Mouse (Mus musculus) liver, adult 2 months (tissue): Measurements from ENCODE around the gene Lnx1. TPM values are rescaled to one million over a fixed set of nuclear protein-coding genes. Genes with fewer than 3 reads are reported as not detected.

ENCODE experiments used
- DNase-seq: peaks from one replicate; pipeline ENCODE4 v3.0.0-alpha.2; 2011; ENCODE audit warnings: low read depth, low spot score; ENCODE audit errors: extremely low read depth
- H3K27ac ChIP-seq: fragments of 200-500 bp; replicated peaks from 2 replicates; pipeline ENCODE4 v1.5.1; 2012; ENCODE audit warnings: low read depth, mild to moderate bottlenecking, control low read depth, inconsistent platforms, low read length; ENCODE audit not compliant: insufficient read depth
- H3K27me3 ChIP-seq: fragments of 200-500 bp; 2 replicates; pipeline ENCODE4 v1.6.1; 2012; ENCODE audit warnings: mild to moderate bottlenecking, moderate library complexity, low read length, inconsistent platforms; ENCODE audit not compliant: control insufficient read depth, insufficient read depth
- H3K36me3 ChIP-seq: fragments of 200-500 bp; 2 replicates; pipeline ENCODE4 v1.6.1; 2012; ENCODE audit warnings: low read length, inconsistent platforms; ENCODE audit not compliant: control insufficient read depth, insufficient read depth
- H3K4me1 ChIP-seq: fragments of 200-500 bp; 2 replicates; pipeline ENCODE4 v1.6.1; 2011; ENCODE audit warnings: low read length; ENCODE audit not compliant: control insufficient read depth, insufficient read depth
- H3K4me3 ChIP-seq: fragments of 200-500 bp; 2 replicates; pipeline ENCODE4 v1.5.1; 2011; ENCODE audit warnings: low read depth, mild to moderate bottlenecking, control low read depth, low read length, moderate library complexity; ENCODE audit not compliant: insufficient read depth
- H3K79me2 ChIP-seq: fragments of 200-500 bp; 2 replicates; pipeline ENCODE4 v1.6.1; 2012; ENCODE audit warnings: inconsistent platforms, mild to moderate bottlenecking, low read length, moderate library complexity; ENCODE audit not compliant: control insufficient read depth, insufficient read depth
- H3K9ac ChIP-seq: fragments of 200-500 bp; 2 replicates; pipeline ENCODE4 v1.6.1; 2012; ENCODE audit warnings: low read depth, mild to moderate bottlenecking, control low read depth, inconsistent platforms, low read length
- CTCF ChIP-seq: fragments of 200-500 bp; IDR thresholded peaks from 2 replicates; pipeline ENCODE4 v1.5.1; 2011; ENCODE audit warnings: low read depth, low read length, control low read depth
- POLR2A ChIP-seq: fragments of 200-500 bp; IDR thresholded peaks from 2 replicates; pipeline ENCODE4 v1.6.1; 2011; ENCODE audit warnings: low read length, control low read depth; ENCODE audit not compliant: insufficient read depth; ENCODE audit errors: extremely low read depth
- WGBS: fragments of 180-500 bp; shearing (Covaris S2); methylation state at CpG from one replicate; pipeline ENCODE4 v1.1.7; 2018; 5-methylcytosine and 5-hydroxymethylcytosine counted together
- polyA plus RNA-seq: library from polyadenylated mRNA; depleted of rRNA; stranded (reverse); fragments of >200 nt; gene quantifications from 2 replicates; pipeline ENCODE4 v1.2.3, GENCODE M21; 2012
- total RNA-seq: library from RNA; depleted of rRNA; stranded (reverse); fragments of >200 nt; gene quantifications from 2 replicates; pipeline ENCODE4 v1.2.3, GENCODE M21; 2014

Lnx1 gene
- total and polyA plus RNA-seq, 2 experiments = 0.42 to 1.0 TPM

DNA sequence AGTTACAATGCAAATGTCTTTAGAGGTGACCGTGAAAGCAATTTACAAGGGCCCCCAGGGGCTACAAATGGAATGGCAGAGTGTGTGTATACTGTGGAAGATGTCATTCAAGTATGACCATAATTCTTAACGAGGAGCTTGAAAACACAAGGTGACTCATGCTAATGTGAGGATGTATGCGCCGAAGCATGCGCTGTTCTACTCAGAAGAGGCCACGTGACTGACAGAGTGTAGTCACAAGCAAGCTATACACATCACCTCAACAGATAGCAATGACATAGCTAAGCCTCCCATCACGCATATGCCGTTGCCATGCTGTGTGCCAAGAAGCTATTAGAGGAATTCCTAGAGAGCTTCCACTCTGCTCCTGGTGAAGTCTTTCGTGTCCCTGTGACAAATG, 5.2 kb downstream of the Lnx1 start:
- no peaks in the 10 kb centered on the region for H3K36me3 ChIP-seq
- no peaks in the 10 kb centered on the region for H3K79me2 ChIP-seq
- no peak overlapping the region for H3K27ac ChIP-seq
- H3K27me3 ChIP-seq = no peaks in the 10 kb centered on the region
- DNase-seq = no peak
- TF ChIP-seq POLR2A = no peak
- TF ChIP-seq CTCF = no peak
- 93% methylated on average over 9 of the region's 9 CpGs for WGBS
- H3K4me3 ChIP-seq = no peak overlapping the region
- H3K9ac ChIP-seq = no peak overlapping the region
- H3K4me1 ChIP-seq = no peaks in the 10 kb centered on the region

DNA sequence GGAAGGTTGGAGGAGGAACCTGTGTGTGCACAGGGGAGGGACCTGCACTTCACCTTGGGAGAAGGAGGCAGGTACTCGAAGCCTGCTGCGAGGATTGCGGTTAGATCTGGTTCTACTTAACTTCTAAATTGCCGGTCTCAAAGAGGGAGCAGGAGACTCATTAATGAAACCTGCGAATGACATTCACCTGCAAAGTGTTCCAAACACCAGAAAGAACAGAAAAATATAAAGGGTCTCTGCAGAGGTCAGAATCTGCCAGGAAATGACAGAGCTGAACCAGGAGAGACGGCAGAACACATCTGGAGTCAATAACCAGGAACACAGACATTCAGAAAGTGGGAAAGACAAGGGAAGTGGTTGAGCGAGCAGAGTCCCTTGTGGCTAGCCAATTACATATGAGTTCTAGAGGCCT, 8.3 kb downstream of the Lnx1 start:
- H3K4me3 ChIP-seq = no peak overlapping the region
- no peak for TF ChIP-seq CTCF
- no peak for TF ChIP-seq POLR2A
- no peaks in the 10 kb centered on the region for H3K27me3 ChIP-seq
- H3K27ac ChIP-seq = no peak overlapping the region
- H3K36me3 ChIP-seq = no peaks in the 10 kb centered on the region
- H3K9ac ChIP-seq = no peak overlapping the region
- no peaks in the 10 kb centered on the region for H3K4me1 ChIP-seq
- 88% methylated on average over 7 of the region's 7 CpGs for WGBS
- no peak for DNase-seq
- no peaks in the 10 kb centered on the region for H3K79me2 ChIP-seq

DNA sequence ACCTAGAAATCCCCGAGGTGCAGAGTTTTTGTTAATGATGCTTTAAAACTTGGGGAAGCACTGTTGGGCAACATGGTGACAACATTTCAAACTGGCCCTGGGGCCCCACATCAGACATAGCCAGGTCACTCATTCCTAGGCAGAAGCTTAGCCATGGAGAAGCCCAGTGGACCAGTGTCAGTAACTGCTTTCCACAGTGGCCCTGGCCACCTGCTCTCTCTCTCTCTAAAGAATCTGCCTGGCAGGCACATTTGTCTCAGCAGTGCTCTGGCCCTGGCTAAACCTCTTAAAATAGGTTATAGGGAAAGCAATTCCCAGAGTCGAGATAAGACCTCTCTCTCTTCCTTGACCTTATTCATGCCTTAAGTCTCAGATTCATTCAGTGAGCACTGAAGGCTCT, 8.9 kb downstream of the Lnx1 start:
- H3K9ac ChIP-seq = no peak overlapping the region
- H3K27ac ChIP-seq = no peak overlapping the region
- 72% methylated on average over 2 of the region's 2 CpGs for WGBS
- H3K27me3 ChIP-seq = no peaks in the 10 kb centered on the region
- TF ChIP-seq CTCF (no peak), POLR2A (no peak)
- H3K4me1 ChIP-seq = no peaks in the 10 kb centered on the region
- H3K79me2 ChIP-seq = no peaks in the 10 kb centered on the region
- H3K4me3 ChIP-seq = no peak overlapping the region
- H3K36me3 ChIP-seq = no peaks in the 10 kb centered on the region
- DNase-seq = no peak

DNA sequence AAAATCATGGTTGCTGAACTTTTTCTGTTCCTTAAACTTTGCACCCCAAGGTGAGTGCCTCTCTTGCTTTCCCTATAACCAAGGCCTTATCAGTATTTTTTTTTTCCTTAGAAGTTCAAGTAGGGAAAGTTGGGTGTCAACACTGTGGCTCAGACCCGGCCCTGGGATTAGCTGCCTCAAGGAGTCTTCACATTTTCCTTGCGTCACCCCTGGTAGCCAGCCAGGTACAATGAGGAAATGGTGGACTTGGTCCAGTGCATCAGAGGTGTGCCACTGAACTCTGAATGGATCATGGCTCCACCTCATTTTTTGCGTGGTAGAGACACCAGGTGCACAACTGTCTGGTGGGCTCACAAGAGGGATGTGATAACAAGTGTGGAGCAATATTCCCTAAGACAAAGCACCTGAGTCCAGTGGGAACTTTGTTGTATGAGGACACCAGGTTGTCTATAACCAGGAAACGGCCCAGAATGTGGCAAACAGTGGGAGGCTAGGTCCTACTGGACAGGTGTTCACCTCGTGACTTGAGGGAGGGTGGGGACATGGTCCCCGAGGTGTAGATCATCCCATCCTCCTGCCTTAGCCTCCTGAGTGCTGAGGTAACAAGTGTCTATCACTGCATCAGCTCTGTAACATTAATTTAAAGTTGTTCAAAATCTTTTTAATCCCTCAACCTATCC, 10.2 kb downstream of the Lnx1 start:
- Histone ChIP-seq H3K4me1 (no peaks in the 10 kb centered on the region), H3K4me3 (no peak overlapping the region), H3K27me3 (no peaks in the 10 kb centered on the region), H3K79me2 (no peaks in the 10 kb centered on the region), H3K9ac (no peak overlapping the region), H3K36me3 (no peaks in the 10 kb centered on the region), H3K27ac (no peak overlapping the region)
- TF ChIP-seq POLR2A (no peak), CTCF (no peak)
- DNase-seq = no peak
- WGBS = 82% methylated on average over 6 of the region's 6 CpGs

DNA sequence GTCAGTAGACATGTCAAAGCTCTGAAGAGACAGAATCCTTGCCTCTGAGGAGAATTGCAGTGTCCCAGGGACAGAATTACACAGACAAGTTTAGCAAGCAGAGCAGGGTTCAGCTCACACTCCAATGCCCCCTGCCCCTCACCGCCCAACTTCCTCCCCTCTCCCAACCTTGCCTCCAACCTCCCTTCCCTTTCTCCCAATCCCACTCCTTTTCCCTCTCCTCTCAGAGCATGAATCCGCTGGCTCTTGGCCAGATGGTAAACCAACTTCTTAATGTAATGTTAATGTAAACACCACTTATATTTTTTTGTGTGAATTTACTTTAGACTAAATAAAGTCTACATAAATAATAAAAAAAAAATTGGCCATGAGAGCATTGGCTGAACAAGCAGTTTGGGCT, 13.9 kb downstream of the Lnx1 start:
- Histone ChIP-seq H3K4me3 (no peak overlapping the region), H3K9ac (no peak overlapping the region), H3K27me3 (no peaks in the 10 kb centered on the region), H3K4me1 (no peaks in the 10 kb centered on the region), H3K27ac (no peak overlapping the region), H3K79me2 (no peaks in the 10 kb centered on the region), H3K36me3 (no peaks in the 10 kb centered on the region)
- TF ChIP-seq CTCF (no peak), POLR2A (no peak)
- 98% methylated on average over 2 of the region's 2 CpGs for WGBS
- no peak for DNase-seq

DNA sequence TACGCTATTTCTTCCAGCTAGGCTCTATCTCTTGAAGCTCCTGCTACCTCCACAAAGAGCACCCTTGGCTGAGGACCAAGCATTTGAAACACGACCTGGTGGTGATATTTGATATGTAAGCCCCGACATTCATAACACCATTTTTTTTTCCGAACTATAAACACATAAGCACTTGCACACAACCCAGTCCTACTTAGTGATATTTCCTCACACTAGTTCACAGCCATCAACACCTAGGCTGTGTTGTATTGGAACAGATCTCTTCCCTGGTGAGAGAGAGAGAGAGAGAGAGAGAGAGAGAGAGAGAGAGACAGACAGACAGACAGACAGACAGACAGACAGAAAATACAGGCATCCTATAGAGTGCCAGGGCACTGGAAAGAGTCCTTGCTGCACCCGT, 17.8 kb downstream of the Lnx1 start:
- no peak overlapping the region for H3K9ac ChIP-seq
- H3K79me2 ChIP-seq = no peaks in the 10 kb centered on the region
- 85% methylated on average over 5 of the region's 5 CpGs for WGBS
- H3K36me3 ChIP-seq = no peaks in the 10 kb centered on the region
- H3K4me3 ChIP-seq = no peak overlapping the region
- DNase-seq = no peak
- TF ChIP-seq POLR2A (no peak), CTCF (no peak)
- H3K4me1 ChIP-seq = no peaks in the 10 kb centered on the region
- H3K27me3 ChIP-seq = no peaks in the 10 kb centered on the region
- no peak overlapping the region for H3K27ac ChIP-seq
